Comparison of ENCODE assay signal across 30 mouse cellular contexts in the genomic region with DNA sequence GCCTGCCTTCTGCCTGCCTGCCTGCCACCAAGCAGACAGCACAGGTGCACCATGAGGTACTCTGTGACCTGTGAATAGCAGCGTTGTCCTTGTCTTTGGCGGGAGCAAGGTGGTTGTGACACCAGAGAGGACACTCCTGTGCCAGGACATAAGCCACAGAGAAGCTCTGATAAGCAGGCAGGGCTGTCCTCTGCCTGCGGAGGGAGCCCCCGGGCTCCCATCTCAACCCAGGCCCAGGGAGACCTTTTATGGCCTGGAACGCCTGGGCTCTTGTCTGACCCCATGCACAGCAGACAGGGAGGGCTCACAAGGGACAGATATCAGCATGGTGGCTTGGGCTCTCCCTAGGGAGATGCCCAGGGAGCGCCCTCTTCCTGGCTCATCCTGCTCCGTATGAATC.
DNase-seq lines count a peak whose midpoint lies in the region; ATAC-seq lines count a peak whose summit lies in the region.
"Had no signal": no experiment of that assay in that cellular context is flagged by ENCODE, and none has a peak within 500 bp of the region (broad histone marks: within the 10 kb centered on the region; RNA-seq: fewer than 3 reads in every experiment).

No protein-coding gene starts in this region.

- intact Hi-C loops in heart, postnatal 25 days (cut with DNase I): no loop called here

- no peak overlapping the region for H3K4me3 ChIP-seq in forebrain, embryonic 10.5 days
- no peak overlapping the region for H3K4me3 ChIP-seq in forebrain, embryonic 16.5 days (replicated peaks; ENCODE audit: low read length)
- no peak overlapping the region for H3K4me3 ChIP-seq in heart, embryonic 14.5 days (ENCODE audit: control insufficient read depth in 1 of 2, insufficient read depth in 1 of 2, low read depth in 1 of 2, low read length in 2 of 2)
- H3K4me3 ChIP-seq in kidney, embryonic 15.5 days (replicated peaks): no peak overlapping the region
- no peak overlapping the region for H3K4me3 ChIP-seq in kidney, embryonic 16.5 days (ENCODE audit: low read length)
- no peak overlapping the region for H3K4me3 ChIP-seq in limb, embryonic 10.5 days
- no peak overlapping the region for H3K4me3 ChIP-seq in hindbrain, embryonic 12.5 days
- H3K4me3 ChIP-seq: erythroblast, embryonic 14.5 days; forebrain, embryonic 12.5 days; liver, embryonic 15.5 days; lung, embryonic 15.5 days; myocyte; neural tube, embryonic 12.5 days had no signal

- DNase-seq in forebrain, embryonic 10.5 days (ENCODE audit: extremely low spot score, low spot score): no peak
- DNase-seq in heart, postnatal 25 days (ENCODE audit: low spot score): no peak
- DNase-seq in limb, embryonic 10.5 days (ENCODE audit: low spot score): no peak
- DNase-seq: adrenal gland, adult 2 months; adrenal gland, postnatal 36 days; cerebellum, adult 18-20 months; cerebellum, postnatal 14 days; gastrocnemius, postnatal 10 days; heart, postnatal 4 days; kidney, adult 18-20 months; kidney, postnatal 10 days; layer of hippocampus, adult 9-11 months; liver; right cerebral cortex, adult 18-20 months; spleen, adult 18-20 months; thymus, postnatal 25 days had no signal

- WGBS in forebrain, embryonic 10.5 days: 73% methylated on average over 7 of the region's 7 CpGs
- WGBS in forebrain, embryonic 16.5 days: 91% methylated on average over 7 of the region's 7 CpGs
- 55% methylated on average over 7 of the region's 7 CpGs for WGBS in heart, embryonic 14.5 days
- 61% methylated on average over 7 of the region's 7 CpGs for WGBS in kidney, embryonic 15.5 days
- 70% methylated on average over 7 of the region's 7 CpGs for WGBS in kidney, embryonic 16.5 days
- 75% methylated on average over 7 of the region's 7 CpGs for WGBS in limb, embryonic 10.5 days
- 72% methylated on average over 7 of the region's 7 CpGs for WGBS in hindbrain, embryonic 12.5 days

- peaks cover 90% of the 10 kb centered on the region for H3K27me3 ChIP-seq in forebrain, embryonic 10.5 days (ENCODE audit: poor library complexity, severe bottlenecking)
- H3K27me3 ChIP-seq in forebrain, embryonic 16.5 days (replicated peaks; ENCODE audit: control insufficient read depth, insufficient read depth, low read length): no peaks in the 10 kb centered on the region
- no peaks in the 10 kb centered on the region for H3K27me3 ChIP-seq in heart, embryonic 14.5 days (ENCODE audit: control insufficient read depth, insufficient read depth, low read length)
- H3K27me3 ChIP-seq in kidney, embryonic 15.5 days: peaks cover 89% of the 10 kb centered on the region
- H3K27me3 ChIP-seq in kidney, embryonic 16.5 days (ENCODE audit: insufficient read depth, low read length): peaks cover 30% of the 10 kb centered on the region
- peaks cover 9% of the 10 kb centered on the region for H3K27me3 ChIP-seq in limb, embryonic 10.5 days (ENCODE audit: low read depth, poor library complexity, severe bottlenecking)
- peaks cover 70% of the 10 kb centered on the region for H3K27me3 ChIP-seq in hindbrain, embryonic 12.5 days
- H3K27me3 ChIP-seq: liver, embryonic 15.5 days; lung, embryonic 15.5 days had no signal

- H3K27ac ChIP-seq in forebrain, embryonic 10.5 days: peak overlapping the region; percentile 72
- no peak overlapping the region for H3K27ac ChIP-seq in forebrain, embryonic 16.5 days (ENCODE audit: low read length)
- peak overlapping the region; percentile 21 to 64; a peak in 3 of 4 replicates for H3K27ac ChIP-seq in heart, embryonic 14.5 days (replicated peaks in 1 of 2; ENCODE audit: control insufficient read depth in 1 of 2, insufficient read depth in 1 of 2, low read depth in 2 of 2, low read length in 2 of 2)
- no peak overlapping the region for H3K27ac ChIP-seq in kidney, embryonic 15.5 days
- H3K27ac ChIP-seq in kidney, embryonic 16.5 days (ENCODE audit: low read length): no peak overlapping the region
- 0 out of 2 replicates have a peak overlapping the region, but pooled peaks have one; percentile 15 for H3K27ac ChIP-seq in limb, embryonic 10.5 days
- no peak overlapping the region for H3K27ac ChIP-seq in hindbrain, embryonic 12.5 days
- H3K27ac ChIP-seq: forebrain, embryonic 12.5 days; hindbrain, embryonic 14.5 days; liver, embryonic 15.5 days; lung, embryonic 15.5 days; neural tube, embryonic 12.5 days had no signal

- H3K4me1 ChIP-seq in forebrain, embryonic 10.5 days: peaks cover 85% of the 10 kb centered on the region
- H3K4me1 ChIP-seq in forebrain, embryonic 16.5 days (replicated peaks; ENCODE audit: control insufficient read depth, insufficient read depth, low read length): peaks cover 13% of the 10 kb centered on the region
- H3K4me1 ChIP-seq in heart, embryonic 14.5 days (ENCODE audit: control insufficient read depth in 2 of 2, insufficient read depth in 2 of 2, low read length in 2 of 2): peaks cover 48 to 59% of the 10 kb centered on the region in 2 experiments
- H3K4me1 ChIP-seq in kidney, embryonic 15.5 days: peaks cover 8% of the 10 kb centered on the region; the same call in 1 of the 2 replicates
- H3K4me1 ChIP-seq in kidney, embryonic 16.5 days (ENCODE audit: insufficient read depth, low read length): no peaks in the 10 kb centered on the region
- H3K4me1 ChIP-seq in limb, embryonic 10.5 days: peaks cover 47% of the 10 kb centered on the region
- peaks cover 23% of the 10 kb centered on the region for H3K4me1 ChIP-seq in hindbrain, embryonic 12.5 days
- H3K4me1 ChIP-seq: liver, embryonic 15.5 days had no signal

- ATAC-seq in forebrain, embryonic 16.5 days: no peak
- no peak for ATAC-seq in heart, embryonic 14.5 days (ENCODE audit: insufficient number of reproducible peaks, insufficient read depth, low FRiP score, low read depth)
- 0 out of 2 replicates have a peak, but pooled peaks have one; percentile 22 for ATAC-seq in kidney, embryonic 15.5 days (replicated peaks; ENCODE audit: low FRiP score)
- no peak for ATAC-seq in kidney, embryonic 16.5 days (ENCODE audit: low FRiP score, low TSS enrichment)
- ATAC-seq in hindbrain, embryonic 12.5 days (ENCODE audit: low FRiP score): no peak
- ATAC-seq: Patski had no signal

- peaks cover 4% of the 10 kb centered on the region; the same call in 1 of the 2 replicates for H3K9me3 ChIP-seq in forebrain, embryonic 10.5 days
- no peaks in the 10 kb centered on the region for H3K9me3 ChIP-seq in forebrain, embryonic 16.5 days (ENCODE audit: control insufficient read depth, low read length)
- H3K9me3 ChIP-seq in heart, embryonic 14.5 days (ENCODE audit: control insufficient read depth, low read length): no peaks in the 10 kb centered on the region
- no peaks in the 10 kb centered on the region for H3K9me3 ChIP-seq in kidney, embryonic 15.5 days (replicated peaks)
- H3K9me3 ChIP-seq in kidney, embryonic 16.5 days (ENCODE audit: low read length): no peaks in the 10 kb centered on the region
- no peaks in the 10 kb centered on the region for H3K9me3 ChIP-seq in limb, embryonic 10.5 days (replicated peaks)
- no peaks in the 10 kb centered on the region for H3K9me3 ChIP-seq in hindbrain, embryonic 12.5 days (replicated peaks)
- H3K9me3 ChIP-seq: forebrain, embryonic 12.5 days; liver, embryonic 15.5 days; lung, embryonic 15.5 days; neural tube, embryonic 12.5 days had no signal

- no peak overlapping the region for H3K9ac ChIP-seq in forebrain, embryonic 16.5 days (replicated peaks; ENCODE audit: low read depth, low read length)
- 0 out of 2 replicates have a peak overlapping the region, but pooled peaks have one; percentile 8 for H3K9ac ChIP-seq in heart, embryonic 14.5 days (ENCODE audit: low read length)
- H3K9ac ChIP-seq in kidney, embryonic 15.5 days: no peak overlapping the region
- no peak overlapping the region for H3K9ac ChIP-seq in kidney, embryonic 16.5 days (replicated peaks; ENCODE audit: low read length)
- no peak overlapping the region for H3K9ac ChIP-seq in hindbrain, embryonic 12.5 days
- H3K9ac ChIP-seq: forebrain, embryonic 12.5 days; hindbrain, embryonic 14.5 days; liver, embryonic 15.5 days; lung, embryonic 15.5 days; neural tube, embryonic 12.5 days had no signal

- H3K4me2 ChIP-seq in forebrain, embryonic 16.5 days (ENCODE audit: low read length): no peak overlapping the region
- H3K4me2 ChIP-seq in heart, embryonic 14.5 days (ENCODE audit: low read length): no peak overlapping the region
- H3K4me2 ChIP-seq in kidney, embryonic 15.5 days: no peak overlapping the region
- H3K4me2 ChIP-seq in kidney, embryonic 16.5 days (replicated peaks; ENCODE audit: low read depth, low read length): no peak overlapping the region
- no peak overlapping the region for H3K4me2 ChIP-seq in hindbrain, embryonic 12.5 days (replicated peaks)
- H3K4me2 ChIP-seq: forebrain, embryonic 12.5 days; hindbrain, embryonic 14.5 days; liver, embryonic 15.5 days; lung, embryonic 15.5 days; midbrain, embryonic 11.5 days; neural tube, embryonic 12.5 days had no signal

- peaks cover 17% of the 10 kb centered on the region for H3K36me3 ChIP-seq in forebrain, embryonic 10.5 days (replicated peaks)
- no peaks in the 10 kb centered on the region for H3K36me3 ChIP-seq in forebrain, embryonic 16.5 days (ENCODE audit: control insufficient read depth, insufficient read depth)
- H3K36me3 ChIP-seq in heart, embryonic 14.5 days (ENCODE audit: control insufficient read depth, insufficient read depth, low read length): no peaks in the 10 kb centered on the region
- H3K36me3 ChIP-seq in kidney, embryonic 15.5 days: no peaks in the 10 kb centered on the region
- no peaks in the 10 kb centered on the region for H3K36me3 ChIP-seq in kidney, embryonic 16.5 days (ENCODE audit: insufficient read depth, low read length)
- peaks cover 55% of the 10 kb centered on the region for H3K36me3 ChIP-seq in limb, embryonic 10.5 days
- no peaks in the 10 kb centered on the region for H3K36me3 ChIP-seq in hindbrain, embryonic 12.5 days
- H3K36me3 ChIP-seq: forebrain, embryonic 12.5 days; liver, embryonic 15.5 days; lung, embryonic 15.5 days; neural tube, embryonic 12.5 days had no signal

Comparison
In these comparisons a context has a peak if more than half of its experiments do, and no peak if none do; other contexts are left out.
1. H3K27ac ChIP-seq: peak in forebrain, embryonic 10.5 days (single experiment), heart, embryonic 14.5 days (2 of 2) and limb, embryonic 10.5 days (single experiment); none in forebrain, embryonic 16.5 days (single experiment), kidney, embryonic 15.5 days (single experiment), kidney, embryonic 16.5 days (single experiment) and hindbrain, embryonic 12.5 days (single experiment).